Mouse (Mus musculus) T-helper 1 cell (primary cell): ENCODE data around the gene Padi4.

Experiments used
- in situ Hi-C: fragments of 300-600 bp; cut with MboI, MseI; formaldehyde crosslinking; loops from one replicate; pipeline ENCODE4 v1.15.1; 2025; ENCODE audit warnings: high pct_unique_total_duplicates

Gene Padi4

GRCm38 (mm10) chr4:140774025-140774800, at the start of gene Padi4:
Gene Padi4 (minus strand): TSS chr4:140774236.
- in situ Hi-C loops, result no loop called here

DNA sequence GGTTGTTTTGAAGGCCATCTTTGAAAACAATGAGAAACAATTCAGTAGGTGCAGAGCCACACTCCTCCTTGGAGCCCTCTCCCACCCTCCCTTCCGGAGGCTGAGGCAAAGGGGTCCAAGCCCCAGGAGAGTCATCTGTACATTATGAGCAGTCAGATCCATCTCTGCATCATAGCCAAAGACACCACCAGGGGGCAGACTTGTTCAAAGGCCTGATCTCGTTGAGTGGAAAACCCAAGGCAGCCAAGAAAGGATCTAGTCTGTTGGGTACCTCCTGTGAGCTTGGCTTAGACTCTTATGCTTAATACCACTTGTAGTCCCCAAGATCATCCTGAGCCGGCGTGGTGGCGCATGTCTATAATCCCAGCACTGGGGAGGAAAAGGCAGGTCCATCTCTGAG, 48.0 kb upstream of the Padi4 start:
- in situ Hi-C loops, result no loop called here

DNA sequence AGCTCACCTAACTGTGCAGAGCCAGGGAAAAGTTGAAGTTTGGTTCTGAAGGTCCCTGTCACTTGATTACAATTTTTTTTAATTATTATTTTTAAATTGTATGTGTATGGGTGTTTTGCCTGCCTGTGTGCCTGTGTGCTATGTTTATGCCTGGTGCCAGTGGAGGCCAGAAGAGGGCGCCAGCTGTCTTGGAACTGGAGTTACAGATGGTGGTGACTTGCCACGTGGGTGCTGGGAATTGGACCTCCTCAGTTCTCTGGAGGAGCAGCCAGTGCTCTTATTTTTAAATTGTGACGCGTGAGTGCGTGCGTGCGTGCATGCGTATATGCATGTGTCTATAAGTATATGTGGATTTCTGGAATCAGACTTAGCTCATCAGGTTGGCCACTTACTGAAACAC, 43.4 kb upstream of the Padi4 start:
- in situ Hi-C loops, result no loop called here

- in situ Hi-C loops, result no loop called here
Observed at GRCm38 (mm10) chr4:140815996-140816917, 42.2 kb upstream of the Padi4 start.

DNA sequence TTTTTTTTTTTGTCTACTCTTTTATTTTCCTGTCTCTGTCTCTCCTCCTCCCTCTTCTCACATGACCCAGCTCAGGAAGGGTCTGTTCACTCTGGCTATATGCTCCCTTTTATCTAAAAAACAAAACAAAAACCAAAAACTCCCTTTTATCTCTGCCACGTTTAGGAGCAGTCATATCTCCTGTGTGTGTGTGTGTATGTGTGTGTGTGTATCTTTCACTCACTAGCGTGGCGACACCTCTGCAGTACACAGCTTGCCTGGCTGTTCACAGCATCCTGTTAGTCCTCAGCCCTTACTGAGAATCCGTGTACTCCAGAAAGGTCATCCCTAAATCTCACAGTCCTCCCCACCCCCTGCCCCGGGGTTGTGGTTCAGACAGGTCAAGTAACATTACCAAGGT, 41.5 kb upstream of the Padi4 start:
- in situ Hi-C loops, result no loop called here

DNA sequence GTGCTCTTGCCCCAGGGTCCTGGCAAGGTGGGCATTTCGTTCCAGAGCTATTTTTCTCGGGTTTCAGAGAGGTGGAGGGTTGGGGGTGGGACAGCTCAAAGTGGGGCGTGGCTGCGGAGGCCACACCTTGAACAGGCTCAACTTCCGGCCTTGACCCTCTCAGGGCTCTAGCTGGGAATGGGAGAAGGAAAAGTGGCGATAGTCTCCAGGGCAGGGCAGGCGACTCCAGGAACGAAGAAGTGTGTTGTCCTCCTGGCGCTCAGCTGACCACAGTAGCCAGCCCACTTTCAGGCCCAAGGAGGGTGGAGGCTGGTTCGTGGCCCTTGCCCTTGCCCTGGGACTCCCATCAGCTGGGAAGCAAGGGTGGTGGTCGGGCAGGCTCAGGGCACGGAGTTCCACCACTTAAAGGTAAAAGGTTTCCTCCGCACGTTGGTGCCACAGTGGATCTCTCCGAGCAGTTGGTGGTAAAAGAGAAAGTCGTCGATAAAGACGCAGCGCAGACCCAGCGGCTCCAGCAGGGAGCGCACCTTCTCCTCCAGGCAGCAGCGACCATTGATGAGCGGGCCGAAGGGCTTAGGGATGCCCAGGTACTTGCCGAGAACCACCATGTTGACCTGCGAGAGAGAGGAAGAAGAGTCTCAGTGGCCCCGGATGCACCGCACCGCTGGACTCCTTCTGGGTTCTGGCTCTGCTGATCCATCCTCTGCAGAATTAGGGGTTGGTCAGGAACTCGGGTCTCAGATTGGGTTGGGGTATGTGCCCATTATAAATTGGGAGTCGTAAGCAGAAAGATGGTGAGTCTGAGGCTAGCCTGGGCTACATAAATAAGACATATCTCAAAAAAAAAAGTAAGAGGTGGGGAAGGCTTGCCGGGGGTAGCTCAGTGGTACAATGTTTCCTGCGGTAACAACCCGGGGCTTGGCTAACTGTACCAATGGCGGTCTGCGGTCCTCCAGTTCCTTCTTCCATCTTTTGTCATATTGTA, 40.5 kb upstream of the Padi4 start:
- in situ Hi-C loops, result no loop called here

DNA sequence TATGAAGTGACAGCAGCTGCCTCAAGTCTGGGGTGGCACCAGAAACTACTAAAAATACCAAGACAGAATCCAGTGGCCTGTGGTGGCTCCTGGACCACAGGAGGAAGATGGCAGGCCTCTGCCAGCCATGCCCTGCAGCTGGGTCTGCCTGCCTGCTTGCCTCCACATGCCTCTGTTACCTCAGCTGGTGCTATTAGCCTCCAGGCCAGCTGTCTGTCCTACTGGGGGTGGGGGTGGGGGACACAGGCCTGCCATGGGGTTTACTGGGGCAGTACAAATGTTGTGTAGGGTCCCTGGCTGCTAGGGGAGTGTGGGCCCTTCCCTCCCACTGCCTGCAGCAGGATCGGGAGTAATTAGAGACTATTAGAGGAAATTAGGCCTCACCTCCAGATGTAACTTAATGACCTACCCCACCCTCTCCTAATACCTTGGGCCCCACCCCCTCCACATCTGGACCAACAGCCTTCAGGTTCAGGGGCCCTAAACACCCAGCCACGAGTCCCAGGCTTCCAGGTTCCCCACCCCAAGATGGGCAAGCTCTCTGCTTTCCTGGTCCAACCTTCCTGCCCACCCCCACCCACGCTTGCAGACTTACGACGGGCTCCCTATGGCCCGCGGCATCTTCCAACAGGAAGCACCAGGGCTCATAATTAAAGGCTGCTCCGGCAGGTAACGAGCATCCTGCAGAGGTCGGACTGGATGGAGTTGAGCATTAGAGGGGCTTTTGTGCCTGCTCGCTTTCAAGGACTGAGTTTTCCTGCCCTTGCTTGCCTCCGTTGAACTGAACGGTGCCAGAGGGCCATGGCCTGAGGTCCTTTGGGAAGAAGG, 39.5 kb upstream of the Padi4 start:
- in situ Hi-C loops, result no loop called here

GRCm38 (mm10) chr4:140812609-140813008, 38.6 kb upstream of the Padi4 start:
- in situ Hi-C loops, result no loop called here

DNA sequence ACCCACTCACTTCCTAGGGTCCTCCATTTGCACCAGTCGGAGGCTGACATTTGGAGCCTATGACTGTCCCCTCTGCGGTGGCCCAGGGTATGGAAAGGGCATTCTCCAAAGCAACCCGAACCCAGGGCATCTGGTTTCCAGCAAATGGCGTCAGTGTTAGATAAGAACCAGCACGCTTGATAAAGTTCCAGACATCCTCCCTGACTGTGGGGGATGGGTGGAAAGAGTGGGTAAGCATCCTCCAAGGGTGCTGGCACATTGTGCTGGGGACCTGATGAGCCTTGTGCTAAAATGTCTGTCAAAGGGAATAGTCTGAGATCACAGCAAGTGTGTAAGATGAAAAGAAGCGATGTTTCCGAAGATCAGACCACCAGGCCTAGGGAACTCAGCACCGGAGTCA, 38.2 kb upstream of the Padi4 start:
- in situ Hi-C loops, result no loop called here

DNA sequence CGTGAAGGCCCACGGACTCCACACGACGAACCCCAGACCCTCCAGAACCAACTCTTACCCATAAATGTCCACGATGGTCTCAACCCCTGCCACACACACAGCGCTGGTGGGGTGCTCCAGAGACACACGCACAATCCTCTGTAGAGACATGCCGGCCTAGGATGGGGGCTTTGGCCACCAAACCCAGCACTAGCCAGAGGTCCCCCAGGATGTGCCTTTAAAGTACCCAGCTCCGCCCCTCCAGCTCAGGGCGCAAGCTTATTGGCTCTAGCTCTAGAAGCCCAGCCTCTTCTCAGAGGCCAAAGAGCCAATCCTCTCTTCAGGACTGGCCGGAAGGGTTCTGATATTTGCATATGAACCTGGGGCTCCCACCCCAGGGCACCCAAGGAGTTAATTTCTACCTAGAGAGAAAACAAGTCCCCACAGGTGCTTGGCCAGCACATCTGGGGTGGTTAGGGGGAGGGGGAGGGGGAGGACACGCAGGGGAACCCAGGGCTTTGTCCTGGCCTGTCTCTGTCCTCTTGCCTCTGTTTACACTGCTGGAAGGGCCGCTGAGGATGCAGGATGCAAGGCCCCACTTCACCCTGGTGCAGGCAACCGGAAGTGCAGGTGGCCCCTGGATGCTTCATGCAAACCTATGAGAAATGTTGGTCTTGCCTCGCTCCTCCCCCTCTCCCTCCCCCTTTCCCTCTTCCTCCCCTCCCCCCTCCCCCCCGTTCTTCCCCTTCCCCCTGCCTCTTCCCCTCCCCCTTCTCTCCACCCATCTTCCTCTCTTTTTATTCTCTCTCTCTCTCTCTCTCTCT, 36.6 kb upstream of the Padi4 start, which contains the start of gene Padi3:
Padi3 (minus strand) TSS at position 191 of the 803 bp plus-strand sequence.
- in situ Hi-C loops, result no loop called here

DNA sequence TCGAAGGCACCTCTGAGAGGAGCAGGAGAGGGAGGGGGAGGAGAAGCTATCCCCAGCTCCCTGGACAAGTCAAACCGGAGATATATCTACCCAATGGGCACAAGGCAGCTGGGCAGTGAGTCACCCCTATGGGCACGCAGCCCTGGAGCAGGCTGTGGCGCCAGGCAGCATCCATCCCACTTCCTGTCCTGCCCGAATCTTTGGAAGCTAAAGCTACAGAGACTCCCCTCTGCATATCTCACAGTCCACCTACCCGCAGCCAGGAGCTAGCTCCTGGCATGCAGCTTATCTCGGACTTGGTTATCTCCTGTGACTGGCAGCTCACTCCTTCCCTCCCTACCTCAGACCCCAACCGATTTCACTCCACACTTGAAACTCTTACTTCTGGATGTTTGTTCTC, 35.1 kb upstream of the Padi4 start:
- in situ Hi-C loops, result no loop called here

- in situ Hi-C loops, result no loop called here
Observed at GRCm38 (mm10) chr4:140804601-140805000, 30.6 kb upstream of the Padi4 start.

DNA sequence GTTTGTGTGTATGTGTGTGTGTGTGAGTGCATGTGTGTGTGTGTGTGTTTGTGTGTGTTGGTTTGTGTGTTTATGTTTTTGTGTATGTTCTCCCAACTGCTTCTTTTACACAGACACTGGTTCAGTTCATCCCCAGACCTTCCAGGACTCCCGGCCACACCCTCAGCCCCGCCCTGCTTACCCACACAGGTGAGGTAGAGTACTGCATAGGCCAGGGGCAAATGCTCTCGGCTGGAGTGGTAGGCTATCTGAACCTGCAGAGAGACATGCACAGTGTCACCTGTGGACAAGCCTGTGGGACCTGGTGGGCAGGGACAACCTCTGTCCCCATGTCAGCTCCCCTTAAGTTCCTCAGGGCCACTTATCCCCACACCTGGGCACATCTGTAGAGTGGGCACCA, 27.3 kb upstream of the Padi4 start:
- in situ Hi-C loops, result no loop called here

- in situ Hi-C loops, result no loop called here
Observed at GRCm38 (mm10) chr4:140796786-140797185, 22.8 kb upstream of the Padi4 start.

DNA sequence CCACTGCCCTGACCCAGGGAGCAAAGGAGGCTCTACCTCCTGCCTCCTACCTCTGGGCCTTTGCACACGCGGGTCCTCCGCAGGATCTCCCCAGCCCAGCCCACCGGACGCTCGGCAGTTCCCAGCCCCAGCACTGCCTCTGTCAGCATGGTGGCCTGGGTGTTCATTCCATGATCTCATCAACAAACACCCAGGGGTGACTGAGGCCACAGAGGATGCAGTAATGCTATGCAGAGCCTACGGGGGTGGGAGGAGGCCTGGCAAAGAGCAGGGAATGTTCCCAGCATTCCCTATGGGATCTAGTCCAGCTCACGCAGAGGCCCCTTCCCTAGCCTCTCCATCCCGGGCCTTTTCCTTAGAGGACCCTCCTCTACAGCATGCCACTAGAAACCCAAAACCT, 20.6 kb upstream of the Padi4 start:
- in situ Hi-C loops, result no loop called here

- in situ Hi-C loops, result no loop called here
Observed at GRCm38 (mm10) chr4:140793795-140794194, 19.8 kb upstream of the Padi4 start.

- in situ Hi-C loops, result no loop called here
Observed at GRCm38 (mm10) chr4:140792584-140792983, 18.5 kb upstream of the Padi4 start.

DNA sequence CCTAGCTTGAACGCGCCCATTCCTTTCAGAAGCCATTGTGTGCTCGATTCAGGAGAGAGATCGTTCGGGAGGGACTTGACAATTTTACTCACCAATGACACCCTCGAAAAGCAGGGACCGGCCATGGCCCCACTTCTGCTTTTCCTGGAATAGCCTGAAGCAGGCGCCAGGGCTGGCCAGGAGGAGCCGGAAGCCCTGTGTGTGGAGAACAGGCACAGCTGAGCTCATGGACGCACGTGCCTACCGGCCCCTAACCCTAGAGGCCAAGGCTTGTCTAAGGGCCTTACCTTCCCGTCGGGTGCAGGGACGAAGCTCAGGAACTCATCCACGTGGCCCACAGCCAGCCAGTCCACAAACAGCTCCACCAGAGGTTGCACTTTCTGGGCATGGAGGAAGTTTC, 17.0 kb upstream of the Padi4 start:
- in situ Hi-C loops, result no loop called here

DNA sequence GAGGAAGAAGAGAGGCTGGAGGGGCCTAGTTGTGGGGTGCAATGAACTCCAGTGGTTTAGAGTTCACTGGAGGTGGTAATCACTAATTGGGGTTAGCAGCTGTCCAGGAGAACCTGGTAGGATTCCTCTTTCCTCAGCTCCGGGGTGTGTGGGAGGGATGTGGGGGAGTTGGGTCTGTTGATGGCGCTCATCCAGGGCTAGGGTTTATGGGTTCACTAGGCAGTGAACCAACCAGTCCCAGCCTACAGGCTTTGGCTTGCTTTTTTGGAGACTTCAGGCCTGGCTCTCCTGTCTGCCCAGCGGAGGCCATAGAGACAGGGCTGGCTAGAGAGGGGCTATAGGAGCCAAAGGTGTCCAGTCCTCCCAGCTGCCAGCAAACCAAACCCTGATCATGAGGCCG, 15.9 kb upstream of the Padi4 start:
- in situ Hi-C loops, result no loop called here

- in situ Hi-C loops, result no loop called here
Observed at GRCm38 (mm10) chr4:140788983-140789382, 14.9 kb upstream of the Padi4 start.
